Mouse (Mus musculus): ENCODE measurements around the gene Ano4. TPM values are rescaled to one million over a fixed set of nuclear protein-coding genes. Genes with fewer than 3 reads are reported as not detected.

The Ano4 gene
- polyA plus RNA-seq, 1 experiment from 2014 or later, result 3.0 TPM

DNA sequence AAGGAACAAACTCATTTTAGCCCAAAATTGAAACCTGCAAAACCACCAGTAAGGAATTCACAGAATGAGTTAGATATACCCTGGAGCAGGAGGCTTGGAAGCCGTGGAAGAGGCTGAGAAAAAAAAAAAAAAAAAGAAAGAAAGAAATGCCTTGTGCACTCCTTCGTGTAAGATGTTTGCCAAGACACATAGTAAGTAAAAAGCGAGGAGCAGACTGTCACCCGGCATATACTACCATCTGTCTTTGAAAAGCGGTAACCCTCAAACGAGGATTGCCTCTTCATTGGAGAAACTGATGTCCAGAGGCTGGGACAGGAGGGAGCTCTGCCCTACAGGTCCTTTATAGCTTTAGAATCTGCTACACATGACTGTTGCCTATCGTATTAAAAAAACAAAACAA, 150.1 kb downstream of the Ano4 start:
- H3K27me3 ChIP-seq (ENCODE audit: insufficient read depth, poor library complexity, severe bottlenecking), result no peaks in the 10 kb centered on the region
- WGBS, result 78% methylated on average over 7 of the region's 7 CpGs
- H3K27ac ChIP-seq, result no peak overlapping the region
- no peak for DNase-seq (ENCODE audit: low spot score)
- no peaks in the 10 kb centered on the region for H3K4me1 ChIP-seq
- no peaks in the 10 kb centered on the region for H3K36me3 ChIP-seq
- no peak overlapping the region for H3K4me3 ChIP-seq
- no peaks in the 10 kb centered on the region for H3K9me3 ChIP-seq

- no peak overlapping the region for H3K4me3 ChIP-seq
- H3K4me1 ChIP-seq, result no peaks in the 10 kb centered on the region
- 78% methylated on average over 4 of the region's 4 CpGs for WGBS
- H3K9me3 ChIP-seq, result no peaks in the 10 kb centered on the region
- H3K27me3 ChIP-seq (ENCODE audit: insufficient read depth, poor library complexity, severe bottlenecking), result no peaks in the 10 kb centered on the region
- no peak for DNase-seq (ENCODE audit: low spot score)
- no peaks in the 10 kb centered on the region for H3K36me3 ChIP-seq
- no peak overlapping the region for H3K27ac ChIP-seq
Measured at GRCm38 (mm10) chr10:89177921-89178320, 166.6 kb downstream of the Ano4 start.

GRCm38 (mm10) chr10:89164533-89164932, 180.0 kb downstream of the Ano4 start:
- H3K27ac ChIP-seq, result no peak overlapping the region
- H3K4me1 ChIP-seq, result no peaks in the 10 kb centered on the region
- DNase-seq (ENCODE audit: low spot score), result no peak
- WGBS, result 92% methylated on average over 1 of the region's 1 CpGs
- H3K27me3 ChIP-seq (ENCODE audit: insufficient read depth, poor library complexity, severe bottlenecking), result no peaks in the 10 kb centered on the region
- 0 out of 2 replicates have a peak, but pooled peaks cover 2% of the 10 kb centered on the region for H3K9me3 ChIP-seq
- no peak overlapping the region for H3K4me3 ChIP-seq
- no peaks in the 10 kb centered on the region for H3K36me3 ChIP-seq

GRCm38 (mm10) chr10:89155502-89155901, 189.1 kb downstream of the Ano4 start:
- Histone ChIP-seq H3K4me3 (no peak overlapping the region), H3K27ac (no peak overlapping the region), H3K36me3 (no peaks in the 10 kb centered on the region), H3K27me3 (ENCODE audit: insufficient read depth, poor library complexity, severe bottlenecking) (no peaks in the 10 kb centered on the region), H3K9me3 (no peaks in the 10 kb centered on the region), H3K4me1 (no peaks in the 10 kb centered on the region)
- 80% methylated on average over 2 of the region's 2 CpGs for WGBS
- no peak for DNase-seq (ENCODE audit: low spot score)

DNA sequence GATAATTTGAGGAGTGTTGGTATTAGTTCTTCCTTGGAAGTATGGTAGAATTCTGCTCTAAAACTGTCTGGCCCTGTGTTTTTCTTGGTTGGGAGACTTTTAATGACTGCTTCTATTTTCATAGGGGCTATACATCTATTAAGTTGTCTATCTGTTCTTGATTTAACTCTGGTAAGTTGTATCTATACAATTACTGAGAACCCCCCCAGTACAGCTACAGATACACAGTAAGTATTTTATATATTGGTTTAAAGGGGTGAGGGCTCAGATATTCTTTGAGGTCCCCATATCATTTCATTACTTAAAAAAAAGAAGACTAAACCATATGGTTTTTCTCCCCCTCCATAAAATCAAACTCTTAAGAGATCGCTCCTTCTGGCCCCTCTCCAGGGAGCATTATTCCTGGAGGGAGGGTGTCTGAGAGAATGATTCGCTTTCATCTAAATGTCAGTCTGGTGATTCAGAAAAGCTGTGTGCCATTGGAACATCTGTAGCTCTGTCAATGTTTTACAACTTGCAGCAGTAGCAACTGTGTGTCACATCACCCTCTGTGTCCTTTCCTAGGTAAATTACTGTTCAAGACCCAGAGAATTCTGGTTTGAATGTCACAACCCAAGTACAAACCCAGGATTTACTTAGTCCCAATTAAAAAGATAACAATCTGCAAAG, 189.6 kb downstream of the Ano4 start:
- WGBS, result 78% methylated on average over 2 of the region's 2 CpGs
- H3K27ac ChIP-seq, result no peak overlapping the region
- no peaks in the 10 kb centered on the region for H3K4me1 ChIP-seq
- no peak for DNase-seq (ENCODE audit: low spot score)
- no peak overlapping the region for H3K4me3 ChIP-seq
- H3K36me3 ChIP-seq, result no peaks in the 10 kb centered on the region
- H3K27me3 ChIP-seq (ENCODE audit: insufficient read depth, poor library complexity, severe bottlenecking), result no peaks in the 10 kb centered on the region
- H3K9me3 ChIP-seq, result no peaks in the 10 kb centered on the region

DNA sequence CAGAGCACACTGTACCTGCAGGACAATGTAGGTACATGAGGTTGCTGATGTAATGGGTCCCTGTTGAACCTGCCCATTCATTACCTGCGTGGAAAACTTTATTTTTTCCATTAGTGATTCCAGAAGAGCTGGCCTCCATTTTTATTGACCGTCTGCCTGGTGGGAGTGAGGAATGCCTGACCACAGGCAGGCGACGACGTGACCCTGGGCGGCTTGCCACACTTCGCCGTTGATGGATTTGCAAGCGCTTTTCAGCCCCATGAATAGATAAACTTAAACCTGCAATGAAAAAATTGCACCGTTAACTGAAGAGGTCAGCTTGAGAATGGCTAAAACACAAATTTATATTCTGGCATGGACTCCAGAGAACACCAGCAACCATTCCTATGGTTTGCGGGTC, 195.4 kb downstream of the Ano4 start:
- WGBS, result 74% methylated on average over 11 of the region's 11 CpGs
- no peaks in the 10 kb centered on the region for H3K27me3 ChIP-seq (ENCODE audit: insufficient read depth, poor library complexity, severe bottlenecking)
- H3K36me3 ChIP-seq, result no peaks in the 10 kb centered on the region
- no peak overlapping the region for H3K4me3 ChIP-seq
- H3K9me3 ChIP-seq, result no peaks in the 10 kb centered on the region
- H3K27ac ChIP-seq, result no peak overlapping the region
- no peaks in the 10 kb centered on the region for H3K4me1 ChIP-seq
- DNase-seq (ENCODE audit: low spot score), result no peak

- no peaks in the 10 kb centered on the region for H3K27me3 ChIP-seq (ENCODE audit: insufficient read depth, poor library complexity, severe bottlenecking)
- H3K27ac ChIP-seq, result no peak overlapping the region
- no peaks in the 10 kb centered on the region for H3K9me3 ChIP-seq
- 49% methylated on average over 6 of the region's 6 CpGs for WGBS
- H3K4me3 ChIP-seq, result no peak overlapping the region
- H3K36me3 ChIP-seq, result no peaks in the 10 kb centered on the region
- no peak for DNase-seq (ENCODE audit: low spot score)
- H3K4me1 ChIP-seq, result no peaks in the 10 kb centered on the region
Measured at GRCm38 (mm10) chr10:89121391-89121790, 223.2 kb downstream of the Ano4 start.

GRCm38 (mm10) chr10:89114381-89114780, 230.2 kb downstream of the Ano4 start:
- Histone ChIP-seq H3K27me3 (ENCODE audit: insufficient read depth, poor library complexity, severe bottlenecking) (no peaks in the 10 kb centered on the region), H3K27ac (no peak overlapping the region), H3K4me3 (no peak overlapping the region), H3K9me3 (no peaks in the 10 kb centered on the region), H3K4me1 (no peaks in the 10 kb centered on the region), H3K36me3 (no peaks in the 10 kb centered on the region)
- no peak for DNase-seq (ENCODE audit: low spot score)
- 88% methylated on average over 6 of the region's 6 CpGs for WGBS

DNA sequence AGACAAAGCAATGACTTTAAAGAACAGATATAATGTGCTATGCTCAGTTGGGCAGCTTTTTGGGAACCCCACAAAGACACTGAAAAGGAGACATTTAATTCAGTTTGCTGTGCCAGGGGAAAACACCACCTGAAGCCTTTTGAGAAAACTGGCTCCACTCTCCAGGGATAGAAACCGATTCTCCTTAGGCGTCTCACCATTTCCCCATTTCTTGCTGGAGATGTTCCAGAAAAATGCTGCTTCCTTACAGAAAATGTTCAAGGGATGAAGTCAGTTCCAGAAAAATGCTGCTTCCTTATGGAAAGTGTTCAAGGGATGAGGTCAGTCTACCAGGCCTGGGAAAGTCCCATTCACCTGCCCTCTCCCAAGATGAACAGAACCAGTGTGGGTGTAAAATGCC, 233.1 kb downstream of the Ano4 start:
- 79% methylated on average over 2 of the region's 2 CpGs for WGBS
- Histone ChIP-seq H3K4me1 (no peaks in the 10 kb centered on the region), H3K27me3 (ENCODE audit: insufficient read depth, poor library complexity, severe bottlenecking) (no peaks in the 10 kb centered on the region), H3K36me3 (no peaks in the 10 kb centered on the region), H3K4me3 (no peak overlapping the region), H3K9me3 (no peaks in the 10 kb centered on the region), H3K27ac (no peak overlapping the region)
- no peak for DNase-seq (ENCODE audit: low spot score)

- no peak overlapping the region for H3K27ac ChIP-seq
- no peak for DNase-seq (ENCODE audit: low spot score)
- no peaks in the 10 kb centered on the region for H3K4me1 ChIP-seq
- H3K9me3 ChIP-seq, result no peaks in the 10 kb centered on the region
- WGBS, result 78% methylated on average over 1 of the region's 1 CpGs
- no peak overlapping the region for H3K4me3 ChIP-seq
- no peaks in the 10 kb centered on the region for H3K36me3 ChIP-seq
- no peaks in the 10 kb centered on the region for H3K27me3 ChIP-seq (ENCODE audit: insufficient read depth, poor library complexity, severe bottlenecking)
Measured at GRCm38 (mm10) chr10:89110917-89111316, 233.6 kb downstream of the Ano4 start.

GRCm38 (mm10) chr10:89103594-89103993, 241.0 kb downstream of the Ano4 start:
- no peaks in the 10 kb centered on the region for H3K4me1 ChIP-seq
- H3K4me3 ChIP-seq, result no peak overlapping the region
- H3K27ac ChIP-seq, result no peak overlapping the region
- H3K36me3 ChIP-seq, result no peaks in the 10 kb centered on the region
- no peaks in the 10 kb centered on the region for H3K27me3 ChIP-seq (ENCODE audit: insufficient read depth, poor library complexity, severe bottlenecking)
- WGBS, result 66% methylated on average over 2 of the region's 2 CpGs
- no peaks in the 10 kb centered on the region for H3K9me3 ChIP-seq
- no peak for DNase-seq (ENCODE audit: low spot score)

- H3K36me3 ChIP-seq, result no peaks in the 10 kb centered on the region
- H3K9me3 ChIP-seq, result no peaks in the 10 kb centered on the region
- H3K4me3 ChIP-seq, result no peak overlapping the region
- 75% methylated on average over 7 of the region's 7 CpGs for WGBS
- H3K4me1 ChIP-seq, result no peaks in the 10 kb centered on the region
- DNase-seq (ENCODE audit: low spot score), result no peak
- H3K27me3 ChIP-seq (ENCODE audit: insufficient read depth, poor library complexity, severe bottlenecking), result no peaks in the 10 kb centered on the region
- H3K27ac ChIP-seq, result no peak overlapping the region
Measured at GRCm38 (mm10) chr10:89102025-89102424, 242.5 kb downstream of the Ano4 start.

- Histone ChIP-seq H3K4me1 (no peaks in the 10 kb centered on the region), H3K27ac (no peak overlapping the region), H3K36me3 (no peaks in the 10 kb centered on the region), H3K9me3 (no peaks in the 10 kb centered on the region), H3K4me3 (no peak overlapping the region), H3K27me3 (ENCODE audit: insufficient read depth, poor library complexity, severe bottlenecking) (no peaks in the 10 kb centered on the region)
- DNase-seq (ENCODE audit: low spot score), result no peak
- 81% methylated on average over 4 of the region's 4 CpGs for WGBS
Measured at GRCm38 (mm10) chr10:89098183-89098582, 246.4 kb downstream of the Ano4 start.

Data from heart, embryonic 10.5 days (tissue).